ENCODE assay signal across 14 mouse cellular contexts in the genomic region with DNA sequence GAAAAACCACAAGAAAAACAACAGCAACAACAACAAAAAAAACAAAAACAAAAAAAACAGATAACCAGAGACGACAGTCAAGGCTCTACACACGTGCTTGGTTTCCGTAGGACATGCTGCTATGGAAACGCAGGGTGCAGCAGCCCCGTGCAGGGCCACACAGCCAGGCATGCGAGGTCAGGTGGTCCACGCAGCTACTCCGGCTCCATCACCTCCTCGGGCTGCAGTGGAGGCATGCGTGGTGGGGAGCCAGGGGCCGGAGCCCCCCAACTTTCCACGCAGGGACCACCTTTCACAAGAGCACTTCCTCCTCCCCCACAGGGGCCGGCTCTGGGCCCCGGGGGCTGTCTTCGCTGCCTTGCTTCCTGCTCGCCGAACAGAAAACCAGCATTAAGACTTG. TPM values are rescaled to one million over a fixed set of nuclear protein-coding genes. Genes with fewer than 3 reads are reported as not detected.
DNase-seq lines count a peak whose midpoint lies in the region; ATAC-seq and TF ChIP-seq lines count a peak whose summit lies in the region.
"Had no signal": no experiment of that assay in that cellular context is flagged by ENCODE, and none has a peak within 500 bp of the region (broad histone marks: within the 10 kb centered on the region; RNA-seq: fewer than 3 reads in every experiment).

No protein-coding gene starts in this region.

- WGBS in hindbrain, postnatal 0 days, result 50% methylated on average over 17 of the region's 17 CpGs
- 67% methylated on average over 16 of the region's 17 CpGs for WGBS in hindbrain, embryonic 11.5 days
- WGBS in limb, embryonic 10.5 days, result 74% methylated on average over 17 of the region's 17 CpGs

- no peaks in the 10 kb centered on the region for H3K4me1 ChIP-seq in hindbrain, postnatal 0 days (ENCODE audit: insufficient read depth, low read length)
- no peaks in the 10 kb centered on the region for H3K4me1 ChIP-seq in hindbrain, embryonic 11.5 days (replicated peaks; ENCODE audit: control insufficient read depth, insufficient read depth, low read length)
- peaks cover 26% of the 10 kb centered on the region for H3K4me1 ChIP-seq in limb, embryonic 10.5 days

- no peaks in the 10 kb centered on the region for H3K27me3 ChIP-seq in hindbrain, postnatal 0 days (ENCODE audit: insufficient read depth, low read length)
- no peaks in the 10 kb centered on the region for H3K27me3 ChIP-seq in hindbrain, embryonic 11.5 days (ENCODE audit: control insufficient read depth, insufficient read depth, low read length)
- no peaks in the 10 kb centered on the region for H3K27me3 ChIP-seq in limb, embryonic 10.5 days (ENCODE audit: low read depth, poor library complexity, severe bottlenecking)

- no peak for TF ChIP-seq CTCF in hindbrain, postnatal 0 days (IDR thresholded peaks at IDR 0.05; ENCODE audit: low read depth)

- H3K27ac ChIP-seq in hindbrain, postnatal 0 days, result no peak overlapping the region
- H3K27ac ChIP-seq in hindbrain, embryonic 11.5 days (ENCODE audit: low read depth, low read length), result no peak overlapping the region
- H3K27ac ChIP-seq in limb, embryonic 10.5 days, result peak overlapping the region; percentile 71

- H3K36me3 ChIP-seq in hindbrain, postnatal 0 days (ENCODE audit: insufficient read depth, low read length), result no peaks in the 10 kb centered on the region; the same call in 1 of the 2 replicates
- no peaks in the 10 kb centered on the region for H3K36me3 ChIP-seq in hindbrain, embryonic 11.5 days (ENCODE audit: control insufficient read depth, insufficient read depth, low read length)
- H3K36me3 ChIP-seq in limb, embryonic 10.5 days, result peaks cover 33% of the 10 kb centered on the region

- H3K4me2 ChIP-seq in hindbrain, postnatal 0 days (ENCODE audit: low read depth, low read length), result peak overlapping the region; percentile 23; the same call in 1 of the 2 replicates
- no peak overlapping the region for H3K4me2 ChIP-seq in hindbrain, embryonic 11.5 days (replicated peaks; ENCODE audit: low read depth, low read length)

- no peak overlapping the region for H3K9ac ChIP-seq in hindbrain, postnatal 0 days (replicated peaks; ENCODE audit: low read length)
- H3K9ac ChIP-seq in hindbrain, embryonic 11.5 days (ENCODE audit: low read depth, low read length), result no peak overlapping the region

- ATAC-seq in hindbrain, postnatal 0 days, result no peak
- ATAC-seq in hindbrain, embryonic 11.5 days (ENCODE audit: low FRiP score), result no peak
- ATAC-seq: intestine, embryonic 16.5 days had no signal

- H3K9me3 ChIP-seq in hindbrain, postnatal 0 days (ENCODE audit: low read length), result no peaks in the 10 kb centered on the region
- no peaks in the 10 kb centered on the region for H3K9me3 ChIP-seq in hindbrain, embryonic 11.5 days (ENCODE audit: control insufficient read depth, low read length)
- no peaks in the 10 kb centered on the region for H3K9me3 ChIP-seq in limb, embryonic 10.5 days (replicated peaks)

- no peak overlapping the region for H3K4me3 ChIP-seq in hindbrain, postnatal 0 days (ENCODE audit: low read length)
- H3K4me3 ChIP-seq in hindbrain, embryonic 11.5 days (ENCODE audit: low read depth, low read length), result no peak overlapping the region
- H3K4me3 ChIP-seq in limb, embryonic 10.5 days, result no peak overlapping the region
- H3K4me3 ChIP-seq: myocyte had no signal

- DNase-seq in hindbrain, postnatal 0 days (ENCODE audit: low spot score), result no peak
- no peak for DNase-seq in hindbrain, embryonic 11.5 days (ENCODE audit: low spot score)
- peak; percentile 63 for DNase-seq in R1 (ENCODE audit: low read depth, low spot score)
- DNase-seq in limb, embryonic 10.5 days (ENCODE audit: low spot score), result no peak
- peak; percentile 32 to 42 for DNase-seq in thymus, adult 18-20 months
- no peak for DNase-seq in urinary bladder, adult 2 months (ENCODE audit: low spot score)
- no peak for DNase-seq in embryo, embryonic 10 days (ENCODE audit: low spot score)
- DNase-seq in adrenal gland, postnatal 4 days (ENCODE audit: low spot score in 2 of 2), result no peak
- DNase-seq: adrenal gland, adult 2 months; cerebellum, adult 18-20 months; gastrocnemius, postnatal 14 days; right cerebral cortex, postnatal 14 days had no signal

RNA-seq across cellular contexts. Expression of a gene that starts 26.5 kb away (rescaled TPM):
- 11.6 and 17.4 TPM in 2 replicates for total RNA-seq in hindbrain, postnatal 0 days (2014; rRNA removed)
- polyA plus RNA-seq in hindbrain, postnatal 0 days (2015; fragmentation: Nextera tagmentation; extraction: Ambion mirVana), result 21.1 and 21.7 TPM in 2 replicates
- polyA plus RNA-seq in hindbrain, embryonic 11.5 days (2014; fragmentation: Nextera tagmentation; extraction: Ambion mirVana), result 10.8 and 12.4 TPM in 2 replicates
- polyA plus RNA-seq in limb, embryonic 10.5 days (2016; fragmentation: Nextera tagmentation; extraction: Ambion mirVana), result 3.5 and 4.1 TPM in 2 replicates
- 42.4 and 44.3 TPM in 2 replicates for polyA plus RNA-seq in urinary bladder, adult 2 months (2012; rRNA removed)
- total RNA-seq in adrenal gland, postnatal 4 days (2021), result 10 to 100 TPM; 32.9 to 44.8 TPM

RNA-seq across cellular contexts. Expression of a gene that starts 45.3 kb away (rescaled TPM):
- total RNA-seq in hindbrain, postnatal 0 days (2014; rRNA removed), result 82.0 and 112 TPM in 2 replicates
- 61.8 and 65.3 TPM in 2 replicates for polyA plus RNA-seq in hindbrain, postnatal 0 days (2015; fragmentation: Nextera tagmentation; extraction: Ambion mirVana)
- polyA plus RNA-seq in hindbrain, embryonic 11.5 days (2014; fragmentation: Nextera tagmentation; extraction: Ambion mirVana), result 22.2 and 28.8 TPM in 2 replicates
- 29.3 and 30.0 TPM in 2 replicates for polyA plus RNA-seq in limb, embryonic 10.5 days (2016; fragmentation: Nextera tagmentation; extraction: Ambion mirVana)
- polyA plus RNA-seq in urinary bladder, adult 2 months (2012; rRNA removed), result 29.4 and 29.8 TPM in 2 replicates
- 10 to 100 TPM; 31.5 to 36.3 TPM for total RNA-seq in adrenal gland, postnatal 4 days (2021)

Comparison
In these comparisons a context has a peak if more than half of its experiments do, and no peak if none do; other contexts are left out.
1. DNase-seq: peak in R1 (single experiment) and thymus, adult 18-20 months (2 of 2); none in hindbrain, postnatal 0 days (single experiment), hindbrain, embryonic 11.5 days (single experiment), limb, embryonic 10.5 days (single experiment), urinary bladder, adult 2 months (single experiment), embryo, embryonic 10 days (single experiment) and adrenal gland, postnatal 4 days (0 of 2).